Mouse (Mus musculus) liver, adult (tissue): ENCODE measurements around the gene Atp10b.

ENCODE experiments used
- GATA4 ChIP-seq: IDR thresholded peaks from 2 replicates; pipeline ENCODE4 v1.6.1; 2014; ENCODE audit warnings: mild to moderate bottlenecking, low read length; ENCODE audit not compliant: insufficient replicate concordance

Atp10b gene

DNA sequence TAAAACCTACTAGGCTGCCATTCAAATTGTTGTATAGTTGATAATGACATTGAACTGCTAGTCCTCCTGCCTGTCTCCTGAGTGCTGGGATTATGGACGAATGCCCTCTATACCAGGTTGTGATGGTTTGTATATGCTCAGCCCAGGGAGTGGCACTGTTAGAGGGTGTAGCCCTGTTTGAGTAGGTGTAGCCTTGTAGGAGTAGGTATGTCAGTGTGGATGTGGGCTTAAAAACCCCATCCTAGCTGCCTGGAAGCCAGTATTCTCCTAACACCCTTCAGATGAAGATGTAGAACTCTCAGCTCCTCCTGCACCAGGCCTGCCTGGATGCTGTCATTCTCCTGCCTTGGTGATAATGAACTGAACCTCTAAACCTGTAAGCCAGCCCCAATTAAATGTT lies at the start of gene Atp10b:
Atp10b (plus strand) TSS at position 301 of the 400 bp plus-strand sequence.
- no peak for TF ChIP-seq GATA4

DNA sequence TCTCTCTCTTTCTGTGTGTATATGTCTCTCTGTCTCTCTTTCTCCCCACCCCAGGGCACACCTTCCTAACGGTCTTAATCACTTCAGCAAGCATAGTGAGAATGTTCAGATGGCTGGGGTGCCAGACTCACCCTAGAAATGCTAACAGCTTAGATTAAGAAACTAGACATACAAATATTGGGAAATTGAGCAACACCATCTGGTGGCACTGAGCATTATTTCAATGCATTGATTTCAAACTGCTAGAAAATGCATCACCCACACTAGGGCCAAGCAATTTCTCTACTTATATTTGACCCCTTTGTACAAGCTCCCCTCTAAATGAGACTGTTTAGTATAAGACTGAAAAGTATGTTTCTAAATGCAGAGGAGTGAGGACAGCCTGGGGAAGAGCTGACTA lies 48.3 kb upstream of the Atp10b start:
- TF ChIP-seq GATA4: no peak

DNA sequence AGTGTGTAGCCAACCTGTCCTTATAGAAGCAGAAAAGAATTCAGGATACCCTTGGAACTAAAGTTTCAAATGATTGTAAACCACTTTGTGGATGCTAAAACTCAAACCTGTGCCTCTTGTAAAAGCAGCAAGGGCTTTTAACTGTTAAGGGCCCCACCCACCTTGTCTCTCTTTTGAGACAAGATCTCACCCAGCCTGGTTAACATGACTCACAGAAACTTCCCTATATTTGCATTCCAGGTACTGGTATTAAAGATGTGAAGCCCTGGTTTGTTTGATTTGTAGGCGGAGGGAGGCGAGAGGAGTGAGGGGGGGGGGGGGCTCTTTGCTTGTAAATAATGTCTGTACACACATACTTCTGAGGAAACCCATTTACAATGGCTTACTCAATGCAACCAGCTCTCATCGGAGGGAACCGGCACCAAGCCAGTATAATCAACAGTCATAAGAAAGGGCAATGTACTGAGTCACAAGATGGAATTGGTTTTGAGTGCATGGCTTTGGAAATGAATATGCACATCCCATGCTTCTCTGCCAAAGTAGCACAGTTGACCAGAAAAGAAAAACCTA lies 23.7 kb upstream of the Atp10b start:
- TF ChIP-seq GATA4: no peak

DNA sequence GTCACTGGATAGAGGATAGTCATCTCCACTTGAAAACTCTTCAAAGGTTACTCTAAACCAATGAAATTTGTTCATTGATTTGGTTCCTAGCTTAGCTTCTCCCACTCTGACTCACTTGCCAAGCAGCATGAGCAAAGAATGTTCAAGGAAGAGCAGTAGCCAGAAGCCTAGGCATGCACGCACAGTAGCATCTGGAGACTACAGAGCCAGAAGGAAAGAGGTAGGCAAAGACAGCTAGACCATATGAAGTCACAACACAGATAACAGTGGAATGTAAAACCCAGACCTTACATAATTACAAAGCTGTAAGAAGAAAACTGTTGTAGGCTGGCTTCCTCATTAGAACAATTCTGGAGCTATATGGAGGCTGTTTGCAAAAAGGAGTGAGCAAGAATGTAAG lies 8.4 kb upstream of the Atp10b start:
- no peak for TF ChIP-seq GATA4

DNA sequence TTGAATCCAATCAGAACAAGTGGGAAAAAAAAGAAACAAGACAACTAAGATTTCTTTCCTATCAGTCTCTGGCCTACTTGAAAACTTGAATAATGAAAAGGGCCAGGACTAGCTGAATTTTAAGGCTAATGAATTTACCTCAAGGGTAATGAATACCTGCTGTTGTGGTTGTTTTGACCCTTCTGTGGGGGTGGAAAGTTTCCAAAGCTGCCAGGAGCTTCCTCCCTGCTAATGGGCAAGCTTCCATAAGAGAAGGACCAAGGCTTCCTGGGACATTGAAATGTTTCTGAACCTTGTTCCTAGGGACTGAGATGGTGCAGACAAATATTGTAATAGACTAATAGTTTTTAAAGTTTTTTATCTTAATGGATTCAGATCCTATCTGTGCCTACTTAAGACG lies 6.9 kb upstream of the Atp10b start:
- no peak for TF ChIP-seq GATA4

DNA sequence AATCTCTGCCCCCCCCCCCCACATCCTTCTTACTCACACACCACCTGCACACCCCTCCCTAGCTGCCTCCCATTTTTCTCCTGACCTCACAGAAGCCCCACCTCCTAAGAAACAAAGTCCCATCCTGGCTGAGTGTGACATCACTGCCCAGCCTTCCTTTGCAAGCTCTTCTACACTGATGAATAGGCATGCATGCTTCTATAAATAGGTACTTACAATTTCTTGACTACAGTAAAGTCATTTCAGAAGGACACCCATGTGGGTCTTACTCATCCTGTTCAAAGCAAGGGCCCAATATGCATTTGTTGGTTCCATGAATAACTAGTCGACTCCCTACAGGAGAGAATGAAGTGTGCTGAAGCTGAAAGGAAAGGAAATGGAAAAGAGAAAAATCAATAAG lies 5.5 kb upstream of the Atp10b start:
- no peak for TF ChIP-seq GATA4

DNA sequence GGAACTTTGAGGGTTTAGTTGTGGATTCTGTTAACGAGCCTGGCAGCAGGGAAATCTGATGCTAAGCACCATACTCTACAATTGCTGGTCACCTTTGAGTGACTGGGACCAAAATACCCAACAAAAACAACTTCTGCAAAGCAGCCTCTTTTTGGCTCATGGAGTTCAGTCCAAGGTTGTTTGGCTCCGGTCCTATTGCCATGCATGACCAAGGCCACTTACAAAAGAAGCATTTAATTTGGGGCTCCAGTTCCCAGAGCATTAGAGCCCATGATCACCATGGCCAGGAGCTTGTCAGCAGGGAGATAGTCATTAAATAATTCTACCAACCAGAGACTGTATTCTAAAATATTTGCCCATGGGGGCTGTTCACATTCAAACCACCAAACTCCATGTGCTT lies 2.3 kb upstream of the Atp10b start:
- no peak for TF ChIP-seq GATA4

DNA sequence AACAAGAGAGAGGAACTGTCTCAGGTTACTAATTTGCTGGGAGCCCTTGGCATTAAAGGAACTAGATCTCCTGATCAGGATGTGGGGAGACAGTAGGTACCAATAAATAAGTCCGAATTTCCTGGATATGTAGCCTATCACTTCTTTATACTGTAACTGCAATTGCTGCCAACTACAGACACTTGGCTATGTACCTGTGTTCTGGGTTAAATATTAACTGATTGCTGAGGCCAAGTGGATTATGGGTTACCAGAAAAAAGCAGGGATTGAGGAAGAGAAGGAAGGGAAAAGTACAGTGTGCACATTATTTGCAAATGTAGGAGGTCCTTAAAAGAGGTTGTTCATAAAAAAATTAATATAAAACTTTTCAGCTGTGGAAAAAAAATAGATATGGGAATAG lies 1.3 kb upstream of the Atp10b start:
- TF ChIP-seq GATA4: 0 out of 2 replicates have a peak, but pooled peaks have one; percentile 1

DNA sequence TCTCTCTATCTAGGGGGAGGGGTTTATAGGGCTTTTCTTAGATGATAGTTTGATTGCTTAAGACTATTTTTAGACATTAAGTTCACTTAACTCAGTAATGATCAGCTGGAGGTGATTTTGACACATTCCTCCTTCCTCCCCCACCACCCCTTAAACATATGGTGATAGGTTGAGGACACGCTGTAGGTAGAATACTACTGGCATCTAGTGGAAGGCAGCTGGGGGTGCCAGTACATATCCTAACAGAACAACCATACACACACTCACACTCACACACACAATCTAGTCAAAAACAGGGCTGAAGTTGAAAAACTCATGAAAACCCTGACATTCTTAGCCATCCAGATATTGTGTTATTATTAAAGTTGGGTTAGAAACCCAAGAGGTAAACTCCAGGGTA lies 5.3 kb downstream of the Atp10b start:
- no peak for TF ChIP-seq GATA4

DNA sequence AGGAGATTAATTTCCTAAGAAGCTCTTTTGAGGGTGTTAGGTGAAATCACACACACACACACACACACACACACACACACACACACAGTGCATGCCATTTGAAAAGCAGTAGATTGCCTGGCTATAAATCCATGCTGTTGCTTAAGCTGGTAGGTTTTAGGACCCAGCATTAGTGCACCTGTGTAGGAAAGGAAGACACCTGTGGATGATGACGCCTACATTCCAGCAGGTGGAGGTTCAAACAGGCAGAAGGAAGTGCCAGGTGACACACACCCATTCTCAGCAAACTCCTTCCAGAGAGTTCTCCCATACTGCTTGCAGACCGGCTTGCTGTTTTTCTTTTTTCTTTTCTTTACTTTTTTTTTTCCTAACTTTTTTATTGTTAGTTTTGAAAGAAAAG lies 5.7 kb downstream of the Atp10b start:
- TF ChIP-seq GATA4: no peak

DNA sequence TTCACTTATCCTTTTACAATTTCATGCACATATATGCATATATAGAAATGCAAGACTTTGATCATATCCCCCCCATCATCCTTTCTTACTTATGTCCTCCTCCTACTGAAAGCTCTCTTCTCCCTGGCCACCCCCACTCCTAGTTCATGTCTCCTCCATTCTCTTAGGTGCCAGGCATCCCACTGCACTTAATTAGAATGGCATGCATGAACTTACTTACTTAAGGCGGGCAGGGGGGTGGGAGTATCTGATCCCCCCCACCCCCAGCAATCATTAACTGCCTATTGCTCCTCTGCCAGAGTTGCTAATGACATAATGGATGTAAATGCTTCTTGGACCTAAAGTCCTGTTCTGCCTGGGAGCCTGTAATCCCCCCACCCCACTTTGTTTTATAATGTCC lies 9.1 kb downstream of the Atp10b start:
- TF ChIP-seq GATA4: no peak

DNA sequence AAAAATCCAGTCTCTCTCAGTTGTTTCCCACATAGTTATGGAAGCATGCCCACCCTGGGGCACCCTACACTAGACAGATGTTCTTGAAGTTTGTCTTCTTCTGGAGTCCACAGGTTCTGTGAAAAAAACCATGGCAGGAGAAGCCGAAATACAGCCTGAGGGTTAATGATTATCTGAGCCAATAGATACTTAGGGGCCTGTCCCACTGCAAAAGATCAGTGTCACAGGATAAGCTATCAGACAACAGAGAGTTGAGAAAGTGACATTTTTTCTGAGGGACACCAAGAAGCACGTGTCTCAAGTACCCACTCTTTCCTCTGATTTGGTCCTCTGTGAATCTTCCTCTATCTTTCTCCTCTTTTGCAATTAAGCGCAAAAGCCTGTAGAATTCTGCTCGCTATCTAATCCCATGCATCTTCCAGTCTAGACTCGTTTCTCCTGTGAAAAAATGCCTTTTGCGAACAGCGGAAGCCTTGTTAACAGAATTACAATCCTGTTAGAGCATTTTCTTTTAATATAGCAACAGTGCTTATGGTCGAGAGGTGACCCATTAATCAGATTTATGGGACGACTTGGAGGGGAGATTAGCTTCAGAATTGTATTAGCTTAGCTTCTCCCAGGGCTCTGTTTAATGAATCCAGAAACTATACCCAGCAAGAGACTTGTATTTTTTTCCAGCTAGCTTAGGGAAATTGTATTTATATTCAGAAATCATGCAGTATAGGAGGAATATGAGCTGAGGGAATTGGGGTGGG lies 10.7 kb downstream of the Atp10b start:
- no peak for TF ChIP-seq GATA4

DNA sequence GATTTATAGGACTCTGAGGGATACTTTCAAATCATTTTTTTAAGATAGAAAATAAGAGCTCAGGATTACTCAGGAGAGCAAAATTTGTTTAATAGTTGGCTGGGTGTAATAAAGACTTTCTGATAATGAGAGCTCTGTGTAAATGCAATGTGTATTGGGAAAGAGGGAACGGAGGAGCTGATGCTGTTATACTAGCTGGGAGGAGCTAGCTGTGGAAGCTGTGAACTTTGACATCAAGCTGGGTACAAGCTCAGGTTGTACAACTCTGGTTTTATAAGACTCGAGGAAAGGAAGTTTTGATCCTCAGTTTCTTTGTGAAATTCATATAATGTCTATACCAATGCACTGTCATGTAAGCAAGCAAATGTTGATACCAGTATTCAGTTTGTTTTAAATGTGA lies 20.9 kb downstream of the Atp10b start:
- TF ChIP-seq GATA4: no peak

DNA sequence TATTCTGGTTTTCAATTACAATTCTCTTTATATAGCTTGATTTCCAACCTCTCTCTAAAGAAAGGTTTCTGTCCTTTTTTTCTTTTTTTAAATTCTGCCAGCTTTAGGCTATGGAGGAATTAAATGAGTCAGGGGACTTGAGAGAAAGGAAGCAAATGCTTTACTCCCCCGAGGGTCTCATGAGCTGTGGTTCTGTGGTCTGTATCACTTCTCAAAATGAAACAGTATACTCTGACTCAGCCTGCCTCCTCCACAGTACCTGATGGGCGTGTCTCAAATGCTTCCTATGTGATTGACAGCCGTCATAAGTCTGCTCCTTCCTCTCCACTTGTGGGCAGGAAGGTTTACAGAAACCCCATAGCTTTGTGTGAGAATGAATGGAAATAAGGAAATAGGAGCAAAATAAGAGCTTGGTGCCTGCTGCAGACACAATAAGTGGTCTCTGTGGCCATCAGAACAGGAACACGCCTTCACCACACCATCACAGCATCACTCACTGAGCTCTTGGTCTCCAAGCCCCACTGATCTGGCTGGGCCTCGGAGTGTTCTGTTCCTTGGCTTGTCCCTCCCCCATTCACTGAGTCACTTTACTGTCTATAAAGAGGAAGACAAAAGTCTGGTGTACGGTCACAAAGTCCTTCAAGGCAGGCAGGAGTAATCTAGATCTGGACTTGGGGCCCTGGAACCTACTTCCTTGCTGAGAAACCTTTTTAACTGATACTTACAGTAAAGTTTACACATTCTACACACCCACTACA lies 24.9 kb downstream of the Atp10b start:
- TF ChIP-seq GATA4: no peak

DNA sequence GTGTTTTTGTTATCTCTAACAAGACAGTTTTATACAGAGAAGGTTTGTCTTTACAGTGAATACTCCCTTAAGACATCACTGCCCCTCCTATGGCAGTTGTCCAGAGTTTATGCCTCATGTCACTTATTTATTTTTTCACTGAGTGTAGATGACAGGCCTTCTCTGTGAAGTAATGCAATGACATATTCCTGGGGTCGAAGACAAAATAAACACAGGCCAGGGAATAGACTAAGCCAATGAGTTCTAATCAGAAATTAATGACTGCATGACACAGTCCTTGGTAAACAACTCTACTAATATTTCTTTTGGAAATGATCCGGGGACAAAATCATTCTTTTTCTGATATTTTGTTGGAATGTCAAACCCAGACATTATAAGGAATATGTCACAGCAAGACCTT lies 32.7 kb downstream of the Atp10b start:
- no peak; the same call in 1 of the 2 replicates for TF ChIP-seq GATA4

DNA sequence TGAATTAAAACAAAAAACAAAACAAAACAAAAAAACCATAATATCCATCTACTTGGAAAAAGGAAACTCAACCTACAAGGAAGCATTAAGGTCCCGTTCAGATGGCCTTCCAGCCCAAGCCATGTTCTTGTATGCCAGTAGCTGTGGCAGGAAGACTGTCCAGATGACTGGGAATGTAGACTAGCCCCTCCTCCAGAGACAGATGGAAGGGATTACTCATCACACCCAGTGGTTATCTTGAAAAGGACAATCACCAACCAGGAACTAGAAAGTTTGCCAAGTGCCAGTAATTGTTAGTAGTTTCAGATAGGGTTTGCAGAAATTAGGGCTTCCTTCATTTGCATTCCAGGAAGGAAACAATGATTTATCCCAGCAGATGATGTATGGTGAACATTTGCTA lies 33.1 kb downstream of the Atp10b start:
- no peak; the same call in none of the 2 replicates for TF ChIP-seq GATA4
